Mouse (Mus musculus): Measurements from ENCODE around the gene Plac1. TPM values are rescaled to one million over a fixed set of nuclear protein-coding genes. Genes with fewer than 3 reads are reported as not detected.

The Plac1 gene
- polyA plus RNA-seq, 1 experiment: not detected

DNA sequence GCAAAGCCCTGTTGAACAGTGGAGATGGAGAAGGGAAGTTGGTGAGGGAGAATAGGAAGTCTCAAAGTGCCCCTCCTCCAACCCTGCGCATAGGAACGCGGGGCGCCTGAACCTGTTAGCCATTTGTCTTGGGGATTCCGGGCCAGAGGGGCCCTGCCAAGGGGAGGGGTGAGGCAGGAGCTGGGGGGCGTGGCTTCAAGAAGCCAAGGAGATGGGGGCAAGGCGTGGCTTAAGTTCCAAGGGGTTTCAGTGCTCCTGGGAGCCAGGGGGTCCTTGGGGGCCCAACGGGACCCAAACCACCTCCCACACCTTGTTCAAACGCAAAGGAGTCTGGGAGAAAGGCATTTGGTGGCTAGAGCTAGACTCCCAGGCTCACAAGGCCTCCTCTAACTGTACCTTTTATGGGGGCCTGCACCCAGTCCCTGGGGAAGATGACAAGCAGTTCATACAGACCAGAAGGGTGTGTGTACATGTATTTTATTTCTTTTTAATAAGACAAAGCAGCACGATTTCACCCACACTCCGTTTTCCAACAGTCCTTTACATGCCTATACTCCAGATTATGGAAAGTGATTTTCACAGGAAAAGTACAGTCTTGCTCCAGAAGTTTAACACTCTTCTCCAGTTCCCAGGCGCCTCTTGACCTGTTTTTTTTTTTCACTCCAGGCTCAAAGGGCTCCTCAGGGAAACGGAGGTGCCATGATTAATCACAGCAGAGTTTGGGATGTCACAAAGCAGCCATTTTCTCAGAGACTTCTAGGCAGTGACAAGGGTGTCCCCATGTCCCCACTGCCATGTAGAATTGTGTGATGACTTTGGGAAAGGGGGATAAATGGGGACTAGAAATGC lies 187.0 kb downstream of the Plac1 start:
- H3K4me1 ChIP-seq (ENCODE audit: control insufficient read depth, insufficient read depth, low read length): no peaks in the 10 kb centered on the region
- H3K27me3 ChIP-seq (ENCODE audit: control insufficient read depth, insufficient read depth, low read length): peaks cover 2% of the 10 kb centered on the region; the same call in 1 of the 2 replicates
- H3K4me3 ChIP-seq (replicated peaks; ENCODE audit: insufficient read depth, low read depth, low read length): no peak overlapping the region
- no peak for TF ChIP-seq CTCF (IDR thresholded peaks at IDR 0.05; ENCODE audit: borderline replicate concordance, insufficient read depth, low read depth, low read length)
- TF ChIP-seq POLR2A (IDR thresholded peaks at IDR 0.05; ENCODE audit: borderline replicate concordance, insufficient read depth, low read length): no peak
- DNase-seq: no peak
- 19% methylated on average over 12 of the region's 13 CpGs for WGBS
- H3K27ac ChIP-seq (ENCODE audit: insufficient read depth, low read length): no peak overlapping the region

DNA sequence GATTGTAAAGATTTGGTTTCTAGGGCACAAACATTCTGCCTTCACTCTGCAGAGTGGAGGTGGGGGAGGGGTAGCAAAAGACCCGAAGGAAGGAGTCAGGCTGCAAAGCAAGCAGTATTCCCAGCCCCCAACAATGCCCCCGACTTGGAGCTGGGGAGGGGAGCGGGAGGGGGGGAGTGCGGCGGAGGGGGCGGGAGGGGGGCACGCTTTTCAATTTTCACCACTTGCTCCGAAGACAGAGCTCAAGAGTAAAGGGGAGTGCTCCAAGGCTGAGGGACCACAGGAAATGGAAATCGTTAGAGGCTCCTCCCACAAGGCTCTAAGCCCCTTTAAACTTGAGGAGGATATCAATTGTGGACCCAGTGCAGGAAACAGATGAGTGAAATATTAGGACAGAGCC lies 189.6 kb downstream of the Plac1 start:
- Histone ChIP-seq H3K27me3 (ENCODE audit: control insufficient read depth, insufficient read depth, low read length) (no peaks in the 10 kb centered on the region; the same call in 1 of the 2 replicates), H3K27ac (ENCODE audit: insufficient read depth, low read length) (no peak overlapping the region), H3K4me1 (ENCODE audit: control insufficient read depth, insufficient read depth, low read length) (no peaks in the 10 kb centered on the region), H3K4me3 (replicated peaks; ENCODE audit: insufficient read depth, low read depth, low read length) (no peak overlapping the region)
- no peak for DNase-seq
- no peak for TF ChIP-seq POLR2A (IDR thresholded peaks at IDR 0.05; ENCODE audit: borderline replicate concordance, insufficient read depth, low read length)
- no peak for TF ChIP-seq CTCF (IDR thresholded peaks at IDR 0.05; ENCODE audit: borderline replicate concordance, insufficient read depth, low read depth, low read length)
- WGBS: 10% methylated on average over 4 of the region's 9 CpGs

DNA sequence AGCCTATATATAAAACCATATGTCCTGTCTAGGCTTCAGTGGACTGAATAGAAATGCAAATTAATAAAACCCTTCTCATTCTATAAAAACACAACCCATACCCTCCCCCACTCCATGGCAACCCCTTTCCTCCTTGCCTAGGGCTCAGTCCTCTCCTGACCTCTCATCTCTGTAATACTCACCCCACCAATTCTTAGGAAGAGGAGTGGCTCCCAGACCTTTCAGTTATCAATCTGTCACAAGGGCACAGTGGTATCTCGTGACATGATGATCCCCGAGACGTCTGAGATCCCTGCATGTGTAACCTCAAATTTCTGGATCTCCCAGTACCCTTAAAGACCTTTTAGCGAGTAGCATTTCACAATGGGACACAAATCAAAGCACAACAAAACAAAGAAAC lies 190.7 kb downstream of the Plac1 start:
- no peak overlapping the region for H3K4me3 ChIP-seq (replicated peaks; ENCODE audit: insufficient read depth, low read depth, low read length)
- no peaks in the 10 kb centered on the region for H3K4me1 ChIP-seq (ENCODE audit: control insufficient read depth, insufficient read depth, low read length)
- TF ChIP-seq CTCF (IDR thresholded peaks at IDR 0.05; ENCODE audit: borderline replicate concordance, insufficient read depth, low read depth, low read length) (no peak), POLR2A (IDR thresholded peaks at IDR 0.05; ENCODE audit: borderline replicate concordance, insufficient read depth, low read length) (no peak)
- H3K27me3 ChIP-seq (ENCODE audit: control insufficient read depth, insufficient read depth, low read length): no peaks in the 10 kb centered on the region; the same call in 1 of the 2 replicates
- H3K27ac ChIP-seq (ENCODE audit: insufficient read depth, low read length): no peak overlapping the region
- 83% methylated on average over 4 of the region's 4 CpGs for WGBS
- DNase-seq: no peak

DNA sequence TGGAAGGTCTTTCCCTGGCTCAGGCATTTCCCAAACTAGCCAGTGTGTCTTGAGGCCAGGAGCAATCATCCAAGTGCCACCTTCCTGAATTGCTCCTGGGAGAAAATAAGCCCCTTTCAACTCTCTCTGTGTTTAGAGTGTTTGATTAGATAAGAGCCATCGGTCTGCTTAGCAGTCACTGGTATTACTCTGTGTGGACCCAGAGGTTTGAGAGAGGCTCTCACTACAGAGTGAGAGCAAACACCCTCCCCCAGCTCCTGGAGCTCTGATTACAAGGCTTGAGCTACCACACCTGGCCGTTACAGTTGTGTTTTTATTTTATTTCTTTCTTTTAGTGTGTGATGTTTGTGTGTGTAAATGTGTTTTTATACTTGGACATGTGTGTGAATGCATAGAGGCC lies 193.0 kb downstream of the Plac1 start:
- H3K4me1 ChIP-seq (ENCODE audit: control insufficient read depth, insufficient read depth, low read length): no peaks in the 10 kb centered on the region
- no peaks in the 10 kb centered on the region for H3K27me3 ChIP-seq (ENCODE audit: control insufficient read depth, insufficient read depth, low read length)
- no peak for TF ChIP-seq CTCF (IDR thresholded peaks at IDR 0.05; ENCODE audit: borderline replicate concordance, insufficient read depth, low read depth, low read length)
- TF ChIP-seq POLR2A (IDR thresholded peaks at IDR 0.05; ENCODE audit: borderline replicate concordance, insufficient read depth, low read length): no peak
- H3K4me3 ChIP-seq (replicated peaks; ENCODE audit: insufficient read depth, low read depth, low read length): no peak overlapping the region
- DNase-seq: no peak
- H3K27ac ChIP-seq (ENCODE audit: insufficient read depth, low read length): no peak overlapping the region
- WGBS: 91% methylated on average over 2 of the region's 2 CpGs

DNA sequence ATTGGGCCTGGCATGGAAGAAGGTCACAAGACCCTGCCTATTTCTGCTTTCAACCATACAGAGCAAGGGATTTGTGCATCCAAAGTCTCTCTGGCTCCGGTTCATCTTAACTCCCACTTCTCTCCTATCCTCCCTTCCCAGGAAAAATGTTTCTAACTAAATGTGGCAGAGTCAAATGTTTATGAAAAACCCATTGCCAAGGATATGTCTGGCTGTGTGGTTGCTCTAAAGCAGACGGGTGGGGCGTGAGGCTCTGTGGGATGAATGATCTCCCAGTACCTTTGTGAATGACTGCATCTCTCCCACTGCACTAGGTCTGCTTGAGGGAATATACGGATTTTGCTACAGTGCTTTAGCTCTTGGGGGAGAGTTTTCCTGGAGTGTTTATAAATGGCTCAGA lies 193.9 kb downstream of the Plac1 start:
- DNase-seq: no peak

DNA sequence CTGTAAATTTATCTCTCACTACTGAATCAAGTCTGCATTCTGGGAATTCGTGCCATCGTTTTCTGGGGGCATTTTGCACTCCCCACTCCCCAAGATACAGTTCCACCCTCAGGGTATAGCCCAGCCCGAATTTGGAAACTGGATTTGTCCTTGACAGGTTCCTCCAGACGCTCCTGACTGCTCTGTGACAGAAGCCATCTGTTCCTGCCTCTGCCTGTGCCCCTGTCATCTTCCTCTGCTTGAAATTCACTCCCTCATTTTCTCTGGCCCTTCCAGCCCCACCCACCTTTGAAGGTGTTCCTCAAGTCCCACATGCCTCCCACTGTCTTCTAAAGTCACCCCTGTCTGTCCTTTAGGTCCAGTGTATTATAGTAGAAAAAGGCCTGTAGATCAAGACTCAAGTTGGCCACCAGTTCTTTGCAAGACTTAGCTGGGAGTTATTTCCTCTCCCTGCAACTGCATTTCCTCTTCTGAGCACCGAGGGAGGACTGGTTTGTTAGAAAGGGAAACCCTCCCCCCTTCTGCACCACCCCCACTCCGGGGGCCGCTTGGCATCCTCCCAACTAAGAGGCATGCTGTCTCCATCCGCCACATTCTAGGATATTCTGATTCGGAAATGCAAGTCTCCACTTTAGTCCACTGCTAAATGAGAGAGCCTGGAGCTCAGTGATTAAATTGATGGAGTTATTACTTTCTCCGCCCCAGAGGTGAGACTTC lies 194.6 kb downstream of the Plac1 start:
- TF ChIP-seq CTCF (IDR thresholded peaks at IDR 0.05; ENCODE audit: borderline replicate concordance, insufficient read depth, low read depth, low read length) (no peak), POLR2A (IDR thresholded peaks at IDR 0.05; ENCODE audit: borderline replicate concordance, insufficient read depth, low read length) (no peak)
- no peak overlapping the region for H3K4me3 ChIP-seq (replicated peaks; ENCODE audit: insufficient read depth, low read depth, low read length)
- no peak for DNase-seq
- H3K27ac ChIP-seq (ENCODE audit: insufficient read depth, low read length): no peak overlapping the region
- no peaks in the 10 kb centered on the region for H3K4me1 ChIP-seq (ENCODE audit: control insufficient read depth, insufficient read depth, low read length)
- H3K27me3 ChIP-seq (ENCODE audit: control insufficient read depth, insufficient read depth, low read length): no peaks in the 10 kb centered on the region
- WGBS: 32% methylated on average over 10 of the region's 10 CpGs

More for the DNA sequence above, 193.9 kb downstream of the Plac1 start:
- 85% methylated on average over 4 of the region's 4 CpGs for WGBS
- Histone ChIP-seq H3K27ac (ENCODE audit: insufficient read depth, low read length) (no peak overlapping the region), H3K4me3 (replicated peaks; ENCODE audit: insufficient read depth, low read depth, low read length) (no peak overlapping the region), H3K4me1 (ENCODE audit: control insufficient read depth, insufficient read depth, low read length) (no peaks in the 10 kb centered on the region), H3K27me3 (ENCODE audit: control insufficient read depth, insufficient read depth, low read length) (no peaks in the 10 kb centered on the region)
- TF ChIP-seq CTCF (IDR thresholded peaks at IDR 0.05; ENCODE audit: borderline replicate concordance, insufficient read depth, low read depth, low read length) (no peak), POLR2A (IDR thresholded peaks at IDR 0.05; ENCODE audit: borderline replicate concordance, insufficient read depth, low read length) (no peak)

DNA sequence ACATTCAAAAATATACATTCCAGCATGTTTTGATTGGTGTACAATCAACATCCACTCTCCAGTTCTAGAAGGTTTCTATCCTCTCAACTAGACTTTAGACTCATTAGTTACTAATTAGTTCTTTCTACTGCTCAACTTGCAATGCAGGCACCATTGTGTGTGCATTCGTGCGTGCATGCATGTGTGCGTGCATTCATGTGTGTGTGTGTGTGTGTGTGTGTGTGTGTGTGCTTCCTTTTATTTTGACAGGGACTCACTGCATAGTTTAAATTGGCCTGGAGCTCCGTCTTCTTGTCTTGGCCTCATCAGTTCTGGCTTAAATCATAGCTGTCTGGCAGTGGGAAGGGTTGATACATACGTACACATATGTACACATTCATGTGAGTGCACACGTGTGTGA lies 198.9 kb downstream of the Plac1 start:
- 69% methylated on average over 6 of the region's 6 CpGs for WGBS
- no peak overlapping the region for H3K4me3 ChIP-seq (replicated peaks; ENCODE audit: insufficient read depth, low read depth, low read length)
- no peaks in the 10 kb centered on the region for H3K4me1 ChIP-seq (ENCODE audit: control insufficient read depth, insufficient read depth, low read length)
- no peak overlapping the region for H3K27ac ChIP-seq (ENCODE audit: insufficient read depth, low read length)
- TF ChIP-seq CTCF (IDR thresholded peaks at IDR 0.05; ENCODE audit: borderline replicate concordance, insufficient read depth, low read depth, low read length): no peak
- no peak for TF ChIP-seq POLR2A (IDR thresholded peaks at IDR 0.05; ENCODE audit: borderline replicate concordance, insufficient read depth, low read length)
- DNase-seq: no peak
- H3K27me3 ChIP-seq (ENCODE audit: control insufficient read depth, insufficient read depth, low read length): no peaks in the 10 kb centered on the region
